Mouse (Mus musculus): ENCODE data around the gene Chrna9. TPM values are rescaled to one million over a fixed set of nuclear protein-coding genes. Genes with fewer than 3 reads are reported as not detected.
A peak's percentile ranks its signal among the peaks of the same experiment; 100 is the strongest.

Chrna9 gene
- total RNA-seq, 2 experiments from 2014 or later, result not detected

- ATAC-seq (replicated peaks; ENCODE audit: low FRiP score, low TSS enrichment, poor library complexity, severe bottlenecking), result no peak
These were observed 17.8 kb upstream of the Chrna9 start for GRCm38 (mm10) chr5:65916930-65917329.

GRCm38 (mm10) chr5:65918601-65919000 is 16.1 kb upstream of the Chrna9 start:
- no peak for ATAC-seq (replicated peaks; ENCODE audit: low FRiP score, low TSS enrichment, poor library complexity, severe bottlenecking)

DNA sequence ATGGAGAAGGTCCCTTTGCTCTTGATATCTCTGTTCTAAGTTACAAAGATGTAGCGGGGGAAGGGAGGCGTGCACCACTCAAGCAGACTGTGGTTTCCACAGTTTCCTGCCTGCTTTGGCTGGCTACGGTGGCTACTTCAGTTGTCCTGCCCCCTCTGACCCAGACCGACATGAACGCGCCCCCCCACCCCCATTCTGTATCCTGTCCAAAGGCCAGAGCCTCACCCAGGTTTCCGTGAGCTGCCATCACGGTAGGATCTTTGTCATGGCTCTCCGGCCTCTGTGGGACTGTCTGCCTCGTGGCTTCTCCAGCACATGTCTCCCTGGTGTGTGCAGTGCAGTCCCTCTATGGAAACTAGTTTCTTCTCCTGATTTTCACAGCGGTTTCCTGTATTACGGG is 15.4 kb upstream of the Chrna9 start:
- peak; percentile 37; the same call in 1 of the 2 replicates for ATAC-seq (replicated peaks; ENCODE audit: low FRiP score, low TSS enrichment, poor library complexity, severe bottlenecking)

DNA sequence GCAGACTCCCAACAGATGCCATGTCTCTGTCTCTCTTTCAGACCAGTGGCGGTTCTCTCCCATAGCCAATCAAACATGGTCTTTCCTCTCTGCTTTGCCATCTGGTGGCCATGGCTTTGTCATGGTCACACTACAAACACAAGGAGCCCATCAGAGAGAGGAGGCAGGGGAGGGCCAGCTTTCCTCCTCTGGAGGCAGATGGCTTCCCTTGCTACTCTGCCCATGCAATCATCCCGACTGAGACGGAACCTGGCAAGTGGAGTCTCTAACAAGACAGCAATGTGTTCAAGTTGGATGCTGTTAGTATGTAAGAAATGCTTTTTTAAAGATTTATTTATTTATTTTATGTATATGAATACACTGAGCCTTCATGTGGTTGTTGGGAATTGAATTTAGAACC is 14.8 kb upstream of the Chrna9 start:
- 0 out of 2 replicates have a peak, but pooled peaks have one; percentile 28 for ATAC-seq (replicated peaks; ENCODE audit: low FRiP score, low TSS enrichment, poor library complexity, severe bottlenecking)

GRCm38 (mm10) chr5:65920701-65921426 is 13.9 kb upstream of the Chrna9 start:
- ATAC-seq (replicated peaks; ENCODE audit: low FRiP score, low TSS enrichment, poor library complexity, severe bottlenecking), result no peak

- peak; percentile 15; the same call in 1 of the 2 replicates for ATAC-seq (replicated peaks; ENCODE audit: low FRiP score, low TSS enrichment, poor library complexity, severe bottlenecking)
These were observed 13.1 kb upstream of the Chrna9 start for GRCm38 (mm10) chr5:65921477-65922138.

- no peak for ATAC-seq (replicated peaks; ENCODE audit: low FRiP score, low TSS enrichment, poor library complexity, severe bottlenecking)
These were observed 8.1 kb upstream of the Chrna9 start for GRCm38 (mm10) chr5:65926666-65927065.

GRCm38 (mm10) chr5:65929162-65929561 is 5.6 kb upstream of the Chrna9 start:
- 0 out of 2 replicates have a peak, but pooled peaks have one; percentile 56 for ATAC-seq (replicated peaks; ENCODE audit: low FRiP score, low TSS enrichment, poor library complexity, severe bottlenecking)

DNA sequence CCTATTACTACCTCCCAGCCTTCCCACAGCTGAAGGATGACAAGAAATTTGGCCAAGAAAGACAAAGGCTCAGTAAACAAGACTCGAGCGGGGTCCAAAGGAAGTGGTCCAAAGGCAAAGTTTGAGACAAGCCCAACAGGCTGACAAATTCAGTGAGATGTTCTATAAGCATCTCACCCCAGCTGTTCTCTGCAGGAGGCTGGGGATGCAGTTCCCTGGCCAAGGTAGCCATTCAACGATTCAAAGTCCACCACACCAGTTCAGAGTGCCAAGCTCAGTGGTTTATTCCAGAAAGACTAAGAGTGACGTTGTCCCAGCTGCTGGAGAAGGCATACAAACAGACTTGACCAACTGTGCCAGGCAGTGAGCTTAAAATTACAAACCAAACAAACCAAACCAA is 4.5 kb upstream of the Chrna9 start:
- ATAC-seq (replicated peaks; ENCODE audit: low FRiP score, low TSS enrichment, poor library complexity, severe bottlenecking), result no peak

GRCm38 (mm10) chr5:65933258-65933657 is 1.5 kb upstream of the Chrna9 start:
- ATAC-seq (replicated peaks; ENCODE audit: low FRiP score, low TSS enrichment, poor library complexity, severe bottlenecking), result no peak

DNA sequence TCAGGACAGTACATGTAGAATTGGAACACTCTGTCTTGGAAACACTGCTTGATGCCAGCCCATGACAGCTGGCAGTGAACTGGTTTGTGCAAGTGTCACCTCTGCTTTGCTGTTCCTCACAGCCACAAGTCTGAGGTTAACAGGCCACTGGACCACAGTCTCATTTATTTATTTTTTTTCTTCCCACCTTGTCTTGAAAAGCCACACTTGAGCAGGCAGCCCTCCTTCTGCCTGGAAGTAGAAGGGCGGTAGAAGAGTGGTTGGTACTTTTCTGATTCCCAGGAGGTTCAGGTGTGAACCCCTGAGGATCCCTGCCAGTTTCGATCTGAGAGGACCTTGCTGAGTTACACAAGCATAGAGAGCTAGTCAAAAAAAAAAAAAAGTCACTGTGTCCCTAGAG is 957 bp upstream of the Chrna9 start:
- ATAC-seq (replicated peaks; ENCODE audit: low FRiP score, low TSS enrichment, poor library complexity, severe bottlenecking), result no peak

GRCm38 (mm10) chr5:65937011-65937726 is 2.4 kb downstream of the Chrna9 start:
- ATAC-seq (replicated peaks; ENCODE audit: low FRiP score, low TSS enrichment, poor library complexity, severe bottlenecking), result no peak

DNA sequence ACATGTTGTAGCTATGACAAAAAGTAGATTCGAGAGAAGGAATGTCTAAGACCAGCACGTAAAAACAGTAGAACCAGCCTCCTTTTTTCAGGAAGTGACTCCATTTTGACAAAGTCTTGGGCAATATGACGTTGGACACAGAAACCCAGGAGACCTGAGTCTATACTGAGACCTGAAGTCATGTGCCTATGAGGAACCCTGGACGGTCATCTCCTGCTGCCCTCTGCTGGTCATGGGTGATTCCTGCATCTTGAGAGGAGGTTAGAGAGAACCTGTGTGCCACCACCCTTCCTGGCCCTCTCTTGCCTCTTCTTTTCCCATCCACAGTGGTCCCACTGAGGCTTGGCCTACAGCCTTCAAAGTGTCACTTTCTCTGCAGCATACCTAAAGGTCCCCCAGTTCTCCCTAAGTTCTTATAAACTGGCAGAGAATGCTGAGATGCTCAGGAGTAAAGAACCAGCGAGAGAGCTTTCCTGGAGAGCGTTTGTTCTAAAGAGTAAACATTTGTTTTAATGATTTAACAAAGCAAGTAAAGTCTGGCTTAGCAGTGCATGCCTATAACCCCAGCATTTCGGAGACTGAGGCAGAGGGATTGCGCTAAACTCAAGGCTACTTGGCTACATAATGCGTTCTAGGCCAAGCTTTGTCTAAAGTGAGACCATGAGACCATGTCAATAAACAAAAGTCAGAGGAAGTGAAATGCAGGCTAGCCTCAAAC is 3.4 kb downstream of the Chrna9 start:
- ATAC-seq (replicated peaks; ENCODE audit: low FRiP score, low TSS enrichment, poor library complexity, severe bottlenecking), result peak; percentile 95

DNA sequence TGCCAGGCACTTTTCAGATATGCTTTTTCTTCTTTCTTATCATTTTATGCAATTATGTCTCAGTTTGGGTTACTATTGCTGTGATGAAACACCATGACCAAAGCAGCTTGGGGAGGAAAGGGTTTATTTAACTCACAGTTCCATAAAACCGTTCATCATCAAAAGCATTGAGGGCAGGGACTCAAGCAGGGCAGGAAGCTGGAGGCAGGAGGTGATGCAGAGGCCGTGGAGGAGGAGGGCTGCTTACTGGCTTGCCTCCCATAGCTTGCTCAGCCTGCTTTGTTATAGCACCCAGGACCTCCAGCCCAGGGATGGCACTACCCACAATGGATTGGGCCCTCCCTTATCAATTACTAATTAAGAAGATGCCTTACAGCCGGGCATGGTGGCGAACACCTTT is 6.4 kb downstream of the Chrna9 start:
- no peak for ATAC-seq (replicated peaks; ENCODE audit: low FRiP score, low TSS enrichment, poor library complexity, severe bottlenecking)

DNA sequence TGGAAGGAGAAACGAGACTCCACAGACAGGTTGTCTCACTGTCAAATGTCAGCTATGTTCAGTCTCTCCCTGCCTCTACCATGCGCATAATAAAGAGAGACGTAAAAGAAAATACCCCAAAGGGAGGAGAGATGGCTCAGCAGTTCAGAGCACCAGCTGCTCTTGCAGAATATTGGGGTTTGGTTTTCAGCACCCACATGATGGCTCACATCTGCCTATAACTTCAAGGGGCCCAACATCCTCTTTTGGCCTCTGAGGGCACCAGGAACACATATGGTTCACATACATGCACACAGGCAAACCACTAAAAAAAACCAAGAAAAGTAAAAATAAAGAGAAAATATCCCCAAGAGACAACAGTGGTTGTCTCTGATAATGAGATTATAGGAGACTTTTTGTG is 15.1 kb downstream of the Chrna9 start:
- ATAC-seq (replicated peaks; ENCODE audit: low FRiP score, low TSS enrichment, poor library complexity, severe bottlenecking), result no peak

GRCm38 (mm10) chr5:65950236-65950635 is 15.5 kb downstream of the Chrna9 start:
- ATAC-seq (replicated peaks; ENCODE audit: low FRiP score, low TSS enrichment, poor library complexity, severe bottlenecking), result no peak

DNA sequence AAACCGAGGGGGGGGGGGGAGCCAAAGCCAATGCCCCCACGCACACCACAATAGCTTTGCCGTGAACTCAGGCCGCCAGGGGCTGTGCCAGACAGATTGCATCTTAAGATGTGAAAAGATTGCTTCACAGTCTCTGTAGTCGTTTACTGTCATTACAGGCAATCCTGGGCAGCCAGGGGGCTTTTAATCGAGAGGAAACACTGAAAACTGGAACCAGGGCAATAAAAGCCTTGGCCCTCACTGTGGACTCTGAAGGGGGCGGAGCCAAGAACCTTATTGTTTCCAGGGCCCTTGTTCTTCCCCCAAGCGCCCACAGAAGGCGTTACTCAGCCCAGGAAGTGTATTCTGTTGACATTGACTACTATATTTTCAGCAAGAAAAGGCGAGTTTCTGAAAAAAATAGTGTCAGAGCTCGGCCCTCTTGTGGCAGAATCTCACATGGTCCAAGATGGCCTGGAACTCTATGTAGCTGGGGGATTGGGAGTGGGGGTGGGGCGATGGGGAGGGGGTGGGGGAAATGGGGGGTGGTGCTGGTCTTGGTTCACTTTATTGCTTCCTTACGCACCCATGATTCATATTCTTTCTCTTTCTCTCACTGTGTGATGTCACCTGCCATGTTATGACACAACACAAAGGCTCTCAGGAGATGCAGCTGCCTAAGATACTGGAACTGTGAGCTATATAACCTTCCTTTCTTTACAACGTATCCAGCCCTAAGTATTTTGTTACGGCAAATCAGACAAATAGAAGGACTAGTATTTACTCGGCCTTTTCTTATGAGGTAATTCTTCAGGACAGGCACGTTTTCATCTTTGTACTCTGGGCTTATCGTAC is 16.2 kb downstream of the Chrna9 start:
- no peak for ATAC-seq (replicated peaks; ENCODE audit: low FRiP score, low TSS enrichment, poor library complexity, severe bottlenecking)

- no peak; the same call in 1 of the 2 replicates for ATAC-seq (replicated peaks; ENCODE audit: low FRiP score, low TSS enrichment, poor library complexity, severe bottlenecking)
These were observed 16.8 kb downstream of the Chrna9 start for GRCm38 (mm10) chr5:65951513-65951909.

All from megakaryocyte-erythroid progenitor cell, adult 5-6 weeks (primary cell).